Mouse (Mus musculus) heart, adult 2 months (tissue): ENCODE measurements at regions not wholly inside any gene's neighbourhood (a gene's known extent, or its start where the extent isn't known, plus 50 kb on each side); places are given as distances from the start of the nearest gene placed in this dataset.

Experiments used
- DNase-seq, 2 experiments: peaks; one replicate each; pipeline ENCODE4 v3.0.0; 2021
- H3K27ac ChIP-seq: fragments of 200-600 bp; 2 replicates; pipeline ENCODE4 v1.8.1; 2022
- H3K27me3 ChIP-seq: fragments of 200-500 bp; 2 replicates; pipeline ENCODE4 v1.6.1; 2012; ENCODE audit warnings: mild to moderate bottlenecking, low read length, inconsistent platforms, mixed read lengths; ENCODE audit not compliant: control insufficient read depth, insufficient read depth
- H3K36me3 ChIP-seq: fragments of 200-500 bp; 2 replicates; pipeline ENCODE4 v1.6.1; 2012; ENCODE audit warnings: low read length, inconsistent platforms; ENCODE audit not compliant: control insufficient read depth, insufficient read depth
- H3K4me1 ChIP-seq: fragments of 200-500 bp; 2 replicates; pipeline ENCODE4 v1.6.1; 2011; ENCODE audit warnings: low read length; ENCODE audit not compliant: control insufficient read depth, insufficient read depth
- H3K4me3 ChIP-seq: fragments of 200-600 bp; 2 replicates; pipeline ENCODE4 v1.8.1; 2022
- H3K79me2 ChIP-seq: fragments of 200-500 bp; replicated peaks from 2 replicates; pipeline ENCODE4 v1.6.1; 2012; ENCODE audit warnings: mild to moderate bottlenecking, inconsistent platforms, low read length, moderate library complexity, mixed read lengths; ENCODE audit not compliant: control insufficient read depth, insufficient read depth
- H3K9ac ChIP-seq: fragments of 200-500 bp; 2 replicates; pipeline ENCODE4 v1.6.1; 2012; ENCODE audit warnings: low read depth, mild to moderate bottlenecking, control low read depth, inconsistent platforms, low read length, mixed read lengths
- CTCF ChIP-seq: fragments of 200-600 bp; IDR thresholded peaks from 2 replicates; pipeline ENCODE4 v1.8.1; 2022; ENCODE audit warnings: antibody characterized with exemption, mild to moderate bottlenecking, moderate library complexity
- EP300 ChIP-seq: fragments of 200-500 bp; IDR thresholded peaks from 2 replicates; pipeline ENCODE4 v1.6.1; 2011; ENCODE audit warnings: low read depth, low read length, control low read depth; ENCODE audit not compliant: insufficient read depth
- POLR2A ChIP-seq: fragments of 200-500 bp; IDR thresholded peaks from 2 replicates; pipeline ENCODE4 v1.6.1; 2011; ENCODE audit warnings: mild to moderate bottlenecking, low read depth, low read length, control low read depth; ENCODE audit not compliant: insufficient read depth
- WGBS: fragments of 180-500 bp; shearing (Covaris S2); methylation state at CpG from one replicate; pipeline ENCODE4 v1.1.7; 2018; 5-methylcytosine and 5-hydroxymethylcytosine counted together
- intact Hi-C: fragments of 180-260 bp; cut with DNase I; formaldehyde crosslinking; loops from one replicate; pipeline ENCODE4 v1.15.1; 2025

GRCm38 (mm10) chr4:119018573-119018972, 57.2 kb downstream of the Lao1 start:
- no peak for TF ChIP-seq CTCF
- H3K4me1 ChIP-seq, result peaks cover 2% of the 10 kb centered on the region; the same call in 1 of the 2 replicates
- intact Hi-C loops, result no loop called here
- H3K27ac ChIP-seq, result no peak overlapping the region
- WGBS, result 41% methylated on average over 6 of the region's 6 CpGs
- H3K27me3 ChIP-seq, result no peaks in the 10 kb centered on the region
- H3K79me2 ChIP-seq, result no peaks in the 10 kb centered on the region
- no peak overlapping the region for H3K4me3 ChIP-seq
- no peak overlapping the region for H3K9ac ChIP-seq
- no peaks in the 10 kb centered on the region for H3K36me3 ChIP-seq
- DNase-seq, result no peak

- Histone ChIP-seq H3K36me3 (no peaks in the 10 kb centered on the region), H3K4me3 (no peak overlapping the region), H3K9ac (no peak overlapping the region), H3K4me1 (peaks cover 2% of the 10 kb centered on the region; the same call in 1 of the 2 replicates), H3K27ac (no peak overlapping the region), H3K27me3 (no peaks in the 10 kb centered on the region), H3K79me2 (no peaks in the 10 kb centered on the region)
- TF ChIP-seq EP300 (no peak), CTCF (no peak), POLR2A (no peak)
- WGBS, result 34% methylated on average over 12 of the region's 12 CpGs
- intact Hi-C loops, result no loop called here
- no peak for DNase-seq
These were observed 57.8 kb downstream of the Lao1 start for GRCm38 (mm10) chr4:119019013-119019781.

- H3K4me1 ChIP-seq, result peaks cover 2% of the 10 kb centered on the region; the same call in 1 of the 2 replicates
- no peak overlapping the region for H3K9ac ChIP-seq
These were observed 61.0 kb downstream of the Lao1 start for GRCm38 (mm10) chr4:119022338-119022737.

GRCm38 (mm10) chr4:119026237-119026861, 65.0 kb downstream of the Lao1 start:
- peaks cover 2% of the 10 kb centered on the region; the same call in 1 of the 2 replicates for H3K4me1 ChIP-seq
- H3K27me3 ChIP-seq, result no peaks in the 10 kb centered on the region
- no peak overlapping the region for H3K27ac ChIP-seq
- TF ChIP-seq EP300, result no peak
- no peak for TF ChIP-seq POLR2A
- no peak for TF ChIP-seq CTCF
- H3K4me3 ChIP-seq, result no peak overlapping the region
- no peak for DNase-seq
- no peak overlapping the region for H3K9ac ChIP-seq
- no peaks in the 10 kb centered on the region for H3K36me3 ChIP-seq
- 53% methylated on average over 5 of the region's 5 CpGs for WGBS
- H3K79me2 ChIP-seq, result no peaks in the 10 kb centered on the region
- intact Hi-C loops, result no loop called here

More at GRCm38 (mm10) chr4:119022338-119022737, 61.0 kb downstream of the Lao1 start:
- Histone ChIP-seq H3K27me3 (no peaks in the 10 kb centered on the region), H3K36me3 (no peaks in the 10 kb centered on the region), H3K79me2 (no peaks in the 10 kb centered on the region), H3K4me3 (no peak overlapping the region), H3K27ac (no peak overlapping the region)
- DNase-seq, result no peak
- WGBS, result 46% methylated on average over 6 of the region's 6 CpGs
- no peak for TF ChIP-seq CTCF
- TF ChIP-seq EP300, result no peak
- no peak for TF ChIP-seq POLR2A
- intact Hi-C loops, result no loop called here

GRCm38 (mm10) chr4:119028208-119028821, 66.9 kb downstream of the Lao1 start:
- H3K27ac ChIP-seq, result no peak overlapping the region
- 30% methylated on average over 8 of the region's 8 CpGs for WGBS

GRCm38 (mm10) chr4:119029091-119029490, 67.7 kb downstream of the Lao1 start:
- Histone ChIP-seq H3K9ac (no peak overlapping the region), H3K4me3 (no peak overlapping the region), H3K4me1 (no peaks in the 10 kb centered on the region), H3K27ac (no peak overlapping the region), H3K36me3 (no peaks in the 10 kb centered on the region), H3K79me2 (no peaks in the 10 kb centered on the region), H3K27me3 (no peaks in the 10 kb centered on the region)
- no peak for DNase-seq
- TF ChIP-seq CTCF (no peak), EP300 (no peak), POLR2A (no peak)
- WGBS, result 70% methylated on average over 7 of the region's 7 CpGs
- intact Hi-C loops, result no loop called here

More at GRCm38 (mm10) chr4:119028208-119028821, 66.9 kb downstream of the Lao1 start:
- DNase-seq, result peak in 1 of 2 experiments; percentile 14
- no peak overlapping the region for H3K4me3 ChIP-seq
- no peaks in the 10 kb centered on the region for H3K36me3 ChIP-seq
- H3K9ac ChIP-seq, result no peak overlapping the region
- H3K4me1 ChIP-seq, result no peaks in the 10 kb centered on the region
- intact Hi-C loops, result no loop called here
- H3K27me3 ChIP-seq, result no peaks in the 10 kb centered on the region
- TF ChIP-seq EP300 (no peak), POLR2A (no peak)
- no peaks in the 10 kb centered on the region for H3K79me2 ChIP-seq
